Mouse (Mus musculus): ENCODE data around the gene Gm34302. TPM values are rescaled to one million over a fixed set of nuclear protein-coding genes. Genes with fewer than 3 reads are reported as not detected.

Gm34302 gene
- not detected for total RNA-seq (2023)

DNA sequence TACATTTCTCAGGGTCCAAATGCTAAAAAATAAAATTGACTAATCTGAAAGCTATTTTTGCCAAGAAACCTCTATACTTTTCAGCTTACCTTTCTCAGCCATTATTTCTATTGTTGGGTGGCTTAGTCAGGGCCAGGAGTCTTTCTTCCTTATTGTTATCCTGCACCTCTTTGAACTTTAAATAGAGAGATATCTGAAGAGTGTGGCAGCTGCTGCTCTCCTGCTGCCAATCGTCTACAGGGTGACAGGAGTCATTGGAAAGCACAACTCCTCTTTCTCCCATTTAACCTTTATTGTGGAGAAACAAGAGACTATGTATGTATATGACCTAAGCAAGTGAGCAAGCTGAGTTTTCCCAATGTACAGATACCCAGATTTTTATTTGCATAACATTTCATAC is at the start of gene Gm34302:
Gm34302 (minus strand) TSS at position 154 of the 400 bp plus-strand sequence.

Other genes with a start within 250 kb of the Gm34302 start
- gene Mme, start 242.3 kb downstream of the Gm34302 start, total RNA-seq (2023), result not detected

All from neutrophil, adult 83 days (primary cell).